Mouse (Mus musculus) left cerebral cortex, postnatal 14 days (tissue): Measurements from ENCODE around the gene Ifitm2. TPM values are rescaled to one million over a fixed set of nuclear protein-coding genes. Genes with fewer than 3 reads are reported as not detected.

Source experiments
- DNase-seq, 2 experiments: peaks; one replicate each; pipeline ENCODE4 v3.0.0; 2021 to 2022; ENCODE audit warnings: low spot score in 2 of 2, mixed read lengths in 1 of 2
- intact Hi-C: fragments of 180-260 bp; cut with DNase I; formaldehyde crosslinking; loops from one replicate; pipeline ENCODE4 v1.15.1; 2025
- total RNA-seq, 2 experiments: library from RNA; stranded (reverse); gene quantifications; 2 replicates each; pipeline ENCODE4 v1.2.3; 2021

Gene Ifitm2
- total RNA-seq, 2 experiments from 2014 or later = 11.5 to 15.0 TPM

- DNase-seq = no peak
- intact Hi-C loops = no loop called here
Measured at GRCm38 (mm10) chr7:140949255-140949654, 6.5 kb downstream of the Ifitm2 start.

GRCm38 (mm10) chr7:140948161-140948560 lies 7.6 kb downstream of the Ifitm2 start:
- DNase-seq = no peak
- intact Hi-C loops = no loop called here

GRCm38 (mm10) chr7:140946980-140947379 lies 8.8 kb downstream of the Ifitm2 start:
- intact Hi-C loops = no loop called here
- DNase-seq = no peak

GRCm38 (mm10) chr7:140946311-140946710 lies 9.5 kb downstream of the Ifitm2 start:
- DNase-seq = no peak
- intact Hi-C loops = no loop called here

- DNase-seq = no peak
Measured at GRCm38 (mm10) chr7:140945247-140945646, 10.5 kb downstream of the Ifitm2 start.

GRCm38 (mm10) chr7:140944236-140944635 lies 11.6 kb downstream of the Ifitm2 start:
- intact Hi-C loops = no loop called here
- DNase-seq = no peak

More at GRCm38 (mm10) chr7:140945247-140945646, 10.5 kb downstream of the Ifitm2 start:
- intact Hi-C loops = no loop called here

GRCm38 (mm10) chr7:140943356-140943755 lies 12.4 kb downstream of the Ifitm2 start:
- intact Hi-C loops = no loop called here
- no peak for DNase-seq

- intact Hi-C loops = no loop called here
- DNase-seq = no peak
Measured at GRCm38 (mm10) chr7:140942811-140943210, 13.0 kb downstream of the Ifitm2 start.

- intact Hi-C loops = no loop called here
- no peak for DNase-seq
Measured at GRCm38 (mm10) chr7:140942341-140942740, 13.4 kb downstream of the Ifitm2 start.

GRCm38 (mm10) chr7:140941222-140942051 lies 14.3 kb downstream of the Ifitm2 start, which contains the start of gene Pgghg:
Gene Pgghg (plus strand): TSS chr7:140941391.
- intact Hi-C loops = no loop called here
- peak; percentile 54 to 59 for DNase-seq

GRCm38 (mm10) chr7:140939669-140940171 lies 16.1 kb downstream of the Ifitm2 start:
- intact Hi-C loops = no loop called here
- DNase-seq = no peak

GRCm38 (mm10) chr7:140938896-140939295 lies 16.9 kb downstream of the Ifitm2 start:
- DNase-seq = no peak
- intact Hi-C loops = no loop called here

- intact Hi-C loops = no loop called here
- DNase-seq = no peak
Measured at GRCm38 (mm10) chr7:140938436-140938835, 17.4 kb downstream of the Ifitm2 start.

- intact Hi-C loops = no loop called here
- DNase-seq = no peak
Measured at GRCm38 (mm10) chr7:140927181-140927580, 28.6 kb downstream of the Ifitm2 start.

GRCm38 (mm10) chr7:140923070-140923775 lies 32.6 kb downstream of the Ifitm2 start:
- intact Hi-C loops = no loop called here

GRCm38 (mm10) chr7:140922398-140923069 lies 33.3 kb downstream of the Ifitm2 start:
- intact Hi-C loops = no loop called here
- no peak for DNase-seq

More at GRCm38 (mm10) chr7:140923070-140923775, 32.6 kb downstream of the Ifitm2 start:
- DNase-seq = no peak

GRCm38 (mm10) chr7:140921225-140921975 lies 34.4 kb downstream of the Ifitm2 start:
- DNase-seq = no peak
- intact Hi-C loops = no loop called here

GRCm38 (mm10) chr7:140920418-140921029 lies 35.3 kb downstream of the Ifitm2 start, which contains the start of gene Nlrp6:
Gene Nlrp6 (plus strand): TSS chr7:140920902.
- intact Hi-C loops = no loop called here
- DNase-seq = no peak

- no peak for DNase-seq
- intact Hi-C loops = no loop called here
Measured at GRCm38 (mm10) chr7:140919911-140920310, 35.9 kb downstream of the Ifitm2 start.
